Mouse (Mus musculus) embryonic facial prominence, embryonic 13.5 days (tissue): ENCODE measurements around the gene Dcdc2c. TPM values are rescaled to one million over a fixed set of nuclear protein-coding genes. Genes with fewer than 3 reads are reported as not detected.

ENCODE experiments used
- ATAC-seq: fragments of 200-750 bp; cut with Nextera tagmentation; 2 replicates; pipeline ENCODE4 v1.8.0; 2017; ENCODE audit warnings: low read depth; ENCODE audit not compliant: insufficient number of reproducible peaks, insufficient read depth, low FRiP score, low TSS enrichment
- H3K27ac ChIP-seq: fragments of 300-500 bp; sonication (generic); 2 replicates; pipeline ENCODE4 v1.5.1; 2015; ENCODE audit warnings: moderate library complexity, mild to moderate bottlenecking, inconsistent platforms
- H3K27me3 ChIP-seq: fragments of 300-500 bp; sonication (generic); 2 replicates; pipeline ENCODE4 v1.6.1; 2015; ENCODE audit warnings: mild to moderate bottlenecking, inconsistent platforms
- H3K36me3 ChIP-seq: fragments of 300-500 bp; sonication (generic); 2 replicates; pipeline ENCODE4 v1.6.1; 2015; ENCODE audit warnings: mild to moderate bottlenecking, inconsistent platforms
- H3K4me1 ChIP-seq: fragments of 300-500 bp; sonication (generic); 2 replicates; pipeline ENCODE4 v1.6.1; 2015; ENCODE audit warnings: inconsistent platforms
- H3K4me2 ChIP-seq: fragments of 300-500 bp; sonication (generic); 2 replicates; pipeline ENCODE4 v1.6.1; 2015; ENCODE audit warnings: moderate library complexity, mild to moderate bottlenecking, inconsistent platforms
- H3K4me3 ChIP-seq: fragments of 300-500 bp; sonication (generic); 2 replicates; pipeline ENCODE4 v1.5.1; 2015; ENCODE audit warnings: mild to moderate bottlenecking, inconsistent platforms
- H3K9ac ChIP-seq: fragments of 300-500 bp; sonication (generic); 2 replicates; pipeline ENCODE4 v1.6.1; 2015; ENCODE audit warnings: mild to moderate bottlenecking, inconsistent platforms
- H3K9me3 ChIP-seq: fragments of 300-500 bp; sonication (generic); 2 replicates; pipeline ENCODE4 v1.6.1; 2016; ENCODE audit warnings: inconsistent platforms
- WGBS: fragments of 180-500 bp; shearing (Covaris S2); methylation state at CpG from one replicate; pipeline ENCODE4 v1.1.7; 2015; ENCODE audit warnings: mixed read lengths; 5-methylcytosine and 5-hydroxymethylcytosine counted together
- polyA plus RNA-seq: library from polyadenylated mRNA; unstranded; fragments of >200 nt; fragmentation: Nextera tagmentation; extraction: Ambion mirVana; gene quantifications from 2 replicates; pipeline ENCODE4 v1.2.1, GENCODE M21; 2015

Dcdc2c gene
- polyA plus RNA-seq, result 0.18 TPM in 1 of 2 replicates, not detected in the other

DNA sequence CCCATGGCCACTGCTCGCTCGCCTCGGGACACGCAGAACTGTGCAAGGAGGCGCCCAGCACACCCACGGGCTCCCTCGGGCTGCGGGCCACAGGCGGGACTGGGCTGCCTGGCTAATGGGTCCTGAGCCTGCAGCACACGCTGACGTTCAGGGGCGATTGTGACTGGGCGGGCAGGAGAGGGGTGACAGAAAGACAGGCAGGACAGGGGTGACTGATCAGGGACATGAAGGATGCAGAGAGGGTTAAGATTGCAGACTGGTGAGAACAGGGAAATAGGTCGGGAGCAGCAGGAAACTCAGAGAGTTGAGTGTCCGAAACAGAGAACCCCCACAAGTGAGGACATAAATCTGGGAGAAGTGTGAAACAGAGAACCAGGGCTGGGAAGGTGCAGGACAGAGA lies at the start of gene Dcdc2c:
TSS of gene Dcdc2c (minus strand) at position 101 of the 400 bp plus-strand sequence.
- H3K4me2 ChIP-seq, result no peak within 1 kb of the TSS
- H3K27me3 ChIP-seq, result no peaks in the 10 kb centered on the region
- H3K4me3 ChIP-seq, result no peak within 1 kb of the TSS
- no peak within 1 kb of the TSS for H3K9ac ChIP-seq
- 67% methylated on average over 15 of the region's 15 CpGs for WGBS
- H3K36me3 ChIP-seq, result no peaks in the 10 kb centered on the region
- no peak within 1 kb of the TSS for H3K27ac ChIP-seq
- H3K9me3 ChIP-seq, result no peaks in the 10 kb centered on the region
- H3K4me1 ChIP-seq, result peaks cover 9% of the 10 kb centered on the region
- no peak for ATAC-seq

DNA sequence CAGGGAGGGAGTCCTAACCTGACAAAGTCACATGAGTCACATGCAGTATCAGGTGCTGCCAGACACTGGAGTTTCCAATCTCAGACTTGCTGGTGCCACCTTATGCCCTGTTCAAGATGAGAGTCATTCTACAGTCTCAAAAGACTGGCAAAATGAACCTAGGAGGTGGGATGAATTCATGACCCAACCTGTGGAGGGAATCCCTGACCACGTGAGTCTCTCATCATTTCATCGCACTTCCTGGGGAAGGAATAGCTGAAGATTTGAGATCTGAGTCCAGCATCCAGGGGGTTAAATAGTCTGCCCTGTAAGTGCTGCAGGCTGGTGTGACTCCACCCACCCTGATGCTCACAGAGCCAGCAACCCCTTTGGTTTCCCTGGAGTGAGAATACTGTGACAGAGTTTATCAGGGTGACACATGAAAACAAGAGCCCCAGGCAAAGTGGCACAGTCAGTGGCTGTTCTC lies 46.4 kb upstream of the Dcdc2c start:
- no peak overlapping the region for H3K4me2 ChIP-seq
- H3K9me3 ChIP-seq, result no peaks in the 10 kb centered on the region
- H3K27ac ChIP-seq, result no peak overlapping the region
- H3K36me3 ChIP-seq, result no peaks in the 10 kb centered on the region
- H3K4me3 ChIP-seq, result no peak overlapping the region
- H3K27me3 ChIP-seq, result no peaks in the 10 kb centered on the region
- no peak overlapping the region for H3K9ac ChIP-seq
- no peaks in the 10 kb centered on the region for H3K4me1 ChIP-seq
- WGBS, result 44% methylated on average over 2 of the region's 2 CpGs
- no peak for ATAC-seq

DNA sequence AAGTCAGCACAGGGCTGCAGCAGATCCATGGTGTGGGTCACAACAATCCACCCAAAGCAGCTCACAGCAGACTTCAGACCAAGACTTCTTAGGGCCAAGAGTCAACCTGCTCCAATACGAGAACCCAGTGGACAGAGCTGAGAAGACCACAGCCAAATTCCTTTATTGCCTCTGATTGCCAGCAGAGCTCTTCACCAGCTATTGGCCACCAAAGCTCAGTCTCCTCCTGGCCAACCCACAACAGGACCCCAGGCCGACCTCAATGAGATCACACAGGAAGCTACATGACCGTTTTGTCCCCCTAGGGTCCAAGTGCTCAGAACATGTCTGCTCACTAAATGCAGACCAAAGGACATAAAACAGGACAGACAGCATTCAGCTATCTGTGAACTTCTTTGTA lies 45.9 kb upstream of the Dcdc2c start:
- Histone ChIP-seq H3K27me3 (no peaks in the 10 kb centered on the region), H3K36me3 (no peaks in the 10 kb centered on the region), H3K9me3 (no peaks in the 10 kb centered on the region), H3K9ac (no peak overlapping the region), H3K4me1 (no peaks in the 10 kb centered on the region), H3K4me3 (no peak overlapping the region), H3K27ac (no peak overlapping the region), H3K4me2 (no peak overlapping the region)
- 54% methylated on average over 3 of the region's 3 CpGs for WGBS
- ATAC-seq, result no peak

DNA sequence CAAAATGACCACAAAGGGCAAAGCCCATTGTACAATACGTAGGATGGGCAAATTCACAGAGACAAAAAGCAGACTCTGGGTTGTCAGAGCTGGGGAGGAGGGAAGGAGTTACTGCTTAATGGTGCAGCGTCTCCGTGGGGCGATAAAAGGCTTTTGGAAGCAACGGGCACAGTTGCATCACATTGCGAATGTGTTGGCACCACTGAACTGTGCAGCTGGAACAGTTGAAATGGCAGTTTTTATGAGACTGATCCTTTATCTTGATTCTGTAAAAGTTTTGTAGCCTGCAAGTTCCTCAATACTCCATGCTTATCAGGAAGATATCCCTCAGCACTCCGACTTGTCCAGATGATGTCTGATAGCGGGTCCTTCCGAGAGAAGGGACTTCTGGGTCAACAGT lies 45.5 kb upstream of the Dcdc2c start:
- Histone ChIP-seq H3K9me3 (no peaks in the 10 kb centered on the region), H3K4me3 (no peak overlapping the region), H3K27me3 (no peaks in the 10 kb centered on the region), H3K4me2 (no peak overlapping the region), H3K27ac (no peak overlapping the region), H3K4me1 (no peaks in the 10 kb centered on the region), H3K9ac (no peak overlapping the region), H3K36me3 (no peaks in the 10 kb centered on the region)
- 87% methylated on average over 9 of the region's 9 CpGs for whole genome bisulfite sequencing
- ATAC-seq, result no peak

DNA sequence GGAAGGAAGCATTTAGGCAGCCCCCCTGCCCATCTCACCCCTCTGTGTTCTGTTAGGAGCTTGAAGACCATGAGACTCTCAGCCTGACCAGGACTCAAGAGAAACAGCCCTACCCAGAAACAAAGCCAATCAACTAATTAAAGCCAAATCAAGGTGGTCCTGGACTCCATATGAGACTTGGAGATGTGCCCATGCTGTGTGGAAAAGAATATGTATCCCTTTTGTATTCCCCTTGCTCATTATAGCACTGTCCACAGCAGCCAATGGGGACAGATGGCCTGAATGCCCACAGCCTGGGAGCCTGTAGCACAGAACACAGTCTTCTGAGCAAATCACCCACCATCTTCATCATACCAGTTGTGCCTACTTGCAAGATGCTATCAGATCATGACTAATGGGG lies 44.7 kb upstream of the Dcdc2c start:
- Histone ChIP-seq H3K36me3 (no peaks in the 10 kb centered on the region), H3K9me3 (no peaks in the 10 kb centered on the region), H3K9ac (no peak overlapping the region), H3K4me3 (no peak overlapping the region), H3K4me1 (no peaks in the 10 kb centered on the region), H3K4me2 (no peak overlapping the region), H3K27me3 (no peaks in the 10 kb centered on the region), H3K27ac (no peak overlapping the region)
- ATAC-seq, result no peak

DNA sequence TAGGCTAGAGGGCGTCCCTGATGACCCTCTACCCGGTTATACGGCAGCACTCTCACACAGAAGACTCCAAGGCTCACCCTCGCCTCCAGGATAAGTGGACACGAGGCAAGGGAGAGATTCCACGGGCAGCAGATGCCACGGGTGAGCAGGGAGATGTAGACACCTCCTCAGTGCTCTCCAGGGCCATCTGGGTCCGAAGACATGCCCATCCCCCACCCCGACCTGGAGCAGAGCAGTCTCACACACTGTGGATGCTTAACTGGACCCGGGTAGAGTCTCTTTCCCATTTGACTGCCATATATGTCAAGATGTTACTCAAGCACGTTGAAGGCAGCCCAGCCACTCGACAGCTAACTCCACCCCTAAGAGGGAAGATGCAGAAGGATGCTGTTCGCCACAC lies 38.2 kb upstream of the Dcdc2c start:
- Histone ChIP-seq H3K27me3 (peaks cover 15% of the 10 kb centered on the region), H3K27ac (no peak overlapping the region), H3K9ac (no peak overlapping the region), H3K36me3 (no peaks in the 10 kb centered on the region), H3K4me2 (no peak overlapping the region), H3K4me3 (no peak overlapping the region), H3K9me3 (no peaks in the 10 kb centered on the region), H3K4me1 (peaks cover 4% of the 10 kb centered on the region; the same call in 1 of the 2 replicates)
- no peak; the same call in 1 of the 2 replicates for ATAC-seq
- 47% methylated on average over 13 of the region's 13 CpGs for WGBS

DNA sequence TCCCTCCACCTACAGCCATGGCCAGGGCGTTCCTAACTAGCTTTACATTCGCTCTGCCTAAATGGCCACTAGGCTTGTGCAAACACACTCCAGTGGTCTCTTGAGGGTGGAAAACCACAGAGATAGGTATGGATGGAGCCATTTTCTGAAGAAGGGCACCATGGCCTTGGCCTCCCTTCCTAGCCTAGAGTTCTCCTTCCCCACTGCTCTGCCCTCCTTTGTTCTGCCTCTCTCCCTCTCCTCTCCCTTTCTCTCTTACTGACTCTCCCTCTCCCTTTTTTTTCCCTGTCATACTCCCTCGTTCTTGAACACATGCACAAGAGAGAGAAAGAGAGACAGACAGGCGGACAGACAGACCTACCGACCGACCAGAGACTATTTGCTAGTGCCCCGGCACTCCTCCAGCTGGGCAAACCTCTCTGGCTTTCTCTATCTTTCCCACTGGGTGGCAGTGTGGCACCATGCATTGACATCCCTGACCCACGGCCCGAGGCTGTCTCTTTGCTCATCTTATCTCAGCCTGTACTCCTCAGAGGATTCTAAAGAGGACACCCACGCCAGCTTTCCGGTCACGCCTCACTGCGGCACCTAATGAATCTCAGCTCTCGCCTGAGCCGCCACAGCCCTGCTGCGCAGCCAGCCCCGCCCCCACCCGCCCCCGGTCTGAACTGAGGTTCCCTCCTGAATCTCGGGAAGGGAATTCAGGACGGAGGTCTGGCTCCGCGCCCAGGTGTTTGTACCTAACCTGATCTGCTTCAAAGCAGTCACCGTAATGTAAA lies 37.1 kb upstream of the Dcdc2c start:
- Histone ChIP-seq H3K27ac (no peak overlapping the region), H3K4me2 (peak overlapping the region; percentile 67), H3K27me3 (peaks cover 15% of the 10 kb centered on the region), H3K4me3 (peak overlapping the region; percentile 51), H3K36me3 (no peaks in the 10 kb centered on the region), H3K4me1 (peaks cover 4% of the 10 kb centered on the region; the same call in 1 of the 2 replicates), H3K9ac (peak overlapping the region; percentile 61), H3K9me3 (no peaks in the 10 kb centered on the region)
- 8% methylated on average over 24 of the region's 24 CpGs for WGBS
- peak; percentile 83; the same call in 1 of the 2 replicates for ATAC-seq

DNA sequence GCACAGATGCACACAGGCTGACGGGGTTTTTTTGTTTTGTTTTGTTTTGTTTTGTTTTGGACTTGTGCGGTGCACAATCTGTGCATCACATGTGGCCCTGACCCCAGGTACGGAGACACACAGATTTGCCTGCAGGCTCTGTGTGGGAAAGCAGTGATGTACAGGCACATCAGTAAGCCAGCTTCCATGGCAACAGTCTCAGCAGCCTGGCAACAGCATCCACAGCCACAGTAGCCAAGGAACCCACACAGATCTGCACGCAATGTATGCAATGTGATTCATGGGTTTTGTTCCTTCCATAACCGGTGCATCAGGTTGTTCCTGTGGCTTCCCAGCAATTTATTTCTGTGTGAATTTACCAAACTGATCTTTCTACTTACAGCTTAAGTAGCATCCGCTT lies 35.8 kb upstream of the Dcdc2c start:
- no peaks in the 10 kb centered on the region for H3K36me3 ChIP-seq
- peaks cover 4% of the 10 kb centered on the region; the same call in 1 of the 2 replicates for H3K4me1 ChIP-seq
- H3K9ac ChIP-seq, result no peak overlapping the region
- WGBS, result 76% methylated on average over 6 of the region's 6 CpGs
- no peak overlapping the region for H3K4me2 ChIP-seq
- peaks cover 15% of the 10 kb centered on the region for H3K27me3 ChIP-seq
- no peak overlapping the region for H3K4me3 ChIP-seq
- H3K27ac ChIP-seq, result no peak overlapping the region
- no peak for ATAC-seq
- no peaks in the 10 kb centered on the region for H3K9me3 ChIP-seq

DNA sequence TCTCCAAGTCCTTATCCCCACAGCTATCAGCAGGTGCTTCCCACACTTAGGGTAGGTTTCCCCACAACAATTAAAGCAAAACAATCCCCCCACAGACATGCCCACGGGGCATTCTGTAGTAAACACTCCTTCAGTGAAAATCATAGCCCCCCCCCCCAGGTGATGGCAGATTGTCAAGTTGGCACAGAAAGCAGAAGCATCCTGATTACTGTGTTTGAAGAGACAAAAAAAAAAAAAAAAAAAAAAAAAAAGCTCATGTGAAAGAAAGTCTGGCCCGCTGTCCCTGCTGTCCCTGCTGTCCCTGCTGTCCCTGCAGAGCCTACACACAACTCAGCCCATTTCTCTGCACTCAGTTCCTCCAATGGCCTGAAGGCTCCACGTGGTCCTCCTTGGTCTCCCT lies 31.8 kb upstream of the Dcdc2c start:
- Histone ChIP-seq H3K4me1 (peaks cover 2% of the 10 kb centered on the region; the same call in 1 of the 2 replicates), H3K27ac (no peak overlapping the region), H3K36me3 (no peaks in the 10 kb centered on the region), H3K4me2 (no peak overlapping the region), H3K9ac (no peak overlapping the region), H3K9me3 (no peaks in the 10 kb centered on the region), H3K4me3 (no peak overlapping the region), H3K27me3 (peaks cover 12% of the 10 kb centered on the region)
- ATAC-seq, result no peak
- WGBS, result 54% methylated on average over 3 of the region's 3 CpGs

DNA sequence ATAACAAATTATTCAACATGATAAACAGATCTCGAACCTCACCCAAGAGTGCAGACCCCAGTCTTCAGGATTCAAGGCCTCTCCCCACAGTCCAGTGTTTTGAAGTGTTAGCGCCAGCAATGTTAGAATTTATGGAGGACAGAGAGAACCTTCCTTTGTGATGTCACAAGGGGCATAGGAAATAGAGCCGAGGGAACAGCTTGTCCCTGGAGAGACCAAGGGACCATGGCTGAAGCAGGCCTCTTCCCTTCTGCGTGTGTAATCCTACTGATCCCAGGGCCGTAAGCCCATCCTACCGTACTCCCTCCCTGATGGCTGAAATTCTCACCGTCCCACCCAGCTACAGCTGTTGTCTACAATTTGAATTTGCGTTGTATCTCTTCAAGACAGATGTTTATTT lies 30.2 kb upstream of the Dcdc2c start, which contains the start of gene Allc:
TSS of gene Allc (minus strand) at position 101 of the 400 bp plus-strand sequence.
- 86% methylated on average over 8 of the region's 8 CpGs for WGBS

DNA sequence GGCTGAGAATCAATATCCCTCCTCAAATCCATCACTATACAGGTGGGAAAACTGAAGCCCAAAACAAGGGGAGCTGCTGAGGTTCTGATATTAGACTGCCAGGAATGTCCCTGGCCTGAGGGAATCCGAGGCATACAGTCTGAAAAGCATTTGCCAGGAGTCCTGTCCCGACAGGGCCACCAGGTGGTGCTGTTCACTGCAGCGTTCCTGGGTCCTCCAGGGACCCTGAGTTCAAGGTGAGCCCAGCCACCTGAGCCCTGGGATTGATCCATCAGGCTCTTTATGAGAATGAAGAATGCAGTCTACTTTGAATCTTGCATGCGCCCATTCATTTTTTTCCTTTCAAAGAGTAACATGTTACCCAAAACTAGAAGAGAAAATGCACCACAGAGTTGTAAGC lies 26.9 kb upstream of the Dcdc2c start:
- Histone ChIP-seq H3K4me1 (no peaks in the 10 kb centered on the region), H3K27me3 (no peaks in the 10 kb centered on the region), H3K36me3 (no peaks in the 10 kb centered on the region), H3K27ac (no peak overlapping the region), H3K9me3 (no peaks in the 10 kb centered on the region), H3K9ac (no peak overlapping the region), H3K4me2 (no peak overlapping the region), H3K4me3 (no peak overlapping the region)
- ATAC-seq, result no peak
- WGBS, result 32% methylated on average over 4 of the region's 4 CpGs

More for the DNA sequence above, 30.2 kb upstream of the Dcdc2c start, which contains the start of gene Allc:
- Histone ChIP-seq H3K27ac (no peak within 1 kb of the TSS), H3K9me3 (no peaks in the 10 kb centered on the region), H3K9ac (no peak within 1 kb of the TSS), H3K27me3 (no peaks in the 10 kb centered on the region), H3K36me3 (no peaks in the 10 kb centered on the region), H3K4me3 (no peak within 1 kb of the TSS), H3K4me2 (no peak within 1 kb of the TSS), H3K4me1 (no peaks in the 10 kb centered on the region)
- no peak for ATAC-seq

DNA sequence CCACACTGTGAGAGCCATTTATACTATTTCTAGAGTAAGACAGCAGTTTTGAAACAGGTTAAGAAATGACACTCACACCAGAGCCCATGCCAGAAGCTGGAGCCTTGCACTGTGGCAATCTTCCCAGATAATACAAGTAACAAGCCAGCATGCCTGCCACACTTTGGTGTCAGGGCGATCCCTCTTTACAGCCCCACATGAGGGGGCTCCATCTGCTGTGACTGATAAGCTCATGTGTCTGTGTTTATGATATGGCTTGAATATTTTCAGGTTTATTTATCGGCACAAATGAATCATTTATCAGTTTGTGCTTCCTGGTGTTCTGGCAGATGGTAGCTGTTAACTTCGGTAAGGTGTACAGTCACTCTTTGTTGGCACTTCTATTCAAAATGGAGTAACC lies 25.9 kb upstream of the Dcdc2c start:
- WGBS, result 83% methylated on average over 3 of the region's 3 CpGs
- H3K9me3 ChIP-seq, result no peaks in the 10 kb centered on the region
- no peaks in the 10 kb centered on the region for H3K27me3 ChIP-seq
- H3K9ac ChIP-seq, result no peak overlapping the region
- H3K36me3 ChIP-seq, result no peaks in the 10 kb centered on the region
- no peak for ATAC-seq
- no peak overlapping the region for H3K27ac ChIP-seq
- no peak overlapping the region for H3K4me2 ChIP-seq
- H3K4me3 ChIP-seq, result no peak overlapping the region
- no peaks in the 10 kb centered on the region for H3K4me1 ChIP-seq
